Mouse (Mus musculus) thymus, adult 18-20 months (tissue): ENCODE data around the gene Mcl1.
"Not testable (repeated sequence)": the region's sequence is repeated elsewhere in the genome, so short reads cannot be mapped to it uniquely, and the experiment has no call there.

Experiments used
- DNase-seq, 2 experiments: peaks; one replicate each; pipeline ENCODE4 v3.0.0; 2022; ENCODE audit warnings: mixed read lengths in 2 of 2

The Mcl1 gene

DNA sequence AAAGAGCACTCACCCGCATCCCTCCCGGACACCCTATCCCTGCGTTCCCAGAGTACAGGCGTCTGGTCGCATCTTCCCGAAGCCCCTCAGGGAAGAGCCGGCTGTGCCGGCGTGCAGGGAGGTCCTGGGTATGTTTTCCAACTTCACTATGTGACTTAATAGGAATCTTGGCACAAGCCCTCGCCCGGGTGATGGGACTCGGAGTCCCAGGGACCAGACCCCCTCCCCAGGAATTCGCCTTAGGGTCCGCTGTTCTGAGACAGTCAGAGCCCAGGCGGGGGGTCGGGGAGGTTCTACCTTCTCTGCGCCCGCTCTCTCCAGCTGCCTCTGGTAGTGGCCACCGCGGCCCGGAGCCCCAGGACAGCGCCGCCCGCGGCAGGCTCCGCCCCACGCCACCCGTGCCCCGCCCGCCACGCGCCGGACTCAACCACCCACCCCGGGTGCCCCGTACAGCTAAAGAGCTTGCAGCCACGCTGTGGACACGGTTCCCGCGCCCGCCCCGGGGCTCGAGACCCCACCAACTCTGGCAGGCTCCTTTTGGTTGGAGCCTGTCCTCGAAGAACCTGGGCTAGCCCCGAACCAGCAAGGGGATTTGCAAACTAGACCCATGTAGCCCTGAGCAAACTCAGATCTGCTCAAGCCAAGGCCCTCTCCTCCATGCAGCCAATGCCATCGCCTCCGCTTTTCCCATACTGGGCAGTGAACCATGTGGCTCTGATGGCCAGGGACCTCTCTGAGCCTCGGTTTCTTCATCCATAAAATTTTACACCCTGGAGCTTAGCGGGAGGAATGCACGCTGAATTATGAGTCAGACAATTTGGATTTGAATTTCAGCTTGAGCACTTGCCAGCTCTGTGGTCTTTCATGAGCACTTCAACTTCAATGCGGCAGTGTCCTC, 29.2 kb downstream of the Mcl1 start, which contains the start of gene Adamtsl4:
Adamtsl4 (minus strand) TSS at position 394 of the 898 bp plus-strand sequence.
- DNase-seq, result no peak

DNA sequence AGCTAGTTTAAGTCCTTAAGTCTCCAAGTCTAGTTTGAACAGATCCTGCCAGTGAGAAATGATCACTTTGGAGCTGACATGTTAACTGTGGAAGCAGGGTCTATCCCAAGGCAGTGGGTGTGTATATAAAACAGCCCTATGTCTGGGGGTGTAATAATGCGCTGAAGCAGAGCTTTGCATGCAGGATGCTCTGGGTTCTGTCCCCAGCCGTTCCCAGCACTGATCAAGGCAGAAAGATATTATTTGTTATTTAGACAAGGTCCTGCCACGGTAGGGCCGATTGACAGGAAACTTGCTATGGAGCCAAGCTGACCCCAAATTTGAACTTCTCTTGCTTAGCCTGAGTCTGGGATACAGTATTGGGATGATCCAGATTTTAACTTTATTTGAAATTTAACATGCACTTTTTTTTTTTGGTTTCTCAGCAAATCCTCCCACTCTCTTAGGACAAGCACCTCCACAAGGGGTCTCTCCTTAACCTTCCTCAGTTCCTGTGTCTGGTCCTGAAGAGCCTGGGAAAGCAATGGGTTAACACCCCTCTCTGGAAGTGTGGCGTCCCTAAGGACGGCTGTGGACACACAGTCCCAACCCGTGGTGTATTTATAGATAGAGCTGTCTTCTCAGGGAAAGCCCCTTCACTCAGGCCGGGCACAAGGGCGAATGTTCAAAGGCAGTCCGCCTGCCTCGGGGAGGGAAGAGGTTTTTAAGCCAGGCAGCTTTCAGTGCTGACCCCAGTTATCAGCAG, 30.8 kb downstream of the Mcl1 start:
- DNase-seq, result no peak

- DNase-seq, result no peak
These were observed 31.4 kb downstream of the Mcl1 start for GRCm38 (mm10) chr3:95689940-95690339.

- DNase-seq, result not testable (repeated sequence)
These were observed 32.0 kb downstream of the Mcl1 start for GRCm38 (mm10) chr3:95690552-95690951.

GRCm38 (mm10) chr3:95692677-95693076, 34.1 kb downstream of the Mcl1 start:
- no peak for DNase-seq

DNA sequence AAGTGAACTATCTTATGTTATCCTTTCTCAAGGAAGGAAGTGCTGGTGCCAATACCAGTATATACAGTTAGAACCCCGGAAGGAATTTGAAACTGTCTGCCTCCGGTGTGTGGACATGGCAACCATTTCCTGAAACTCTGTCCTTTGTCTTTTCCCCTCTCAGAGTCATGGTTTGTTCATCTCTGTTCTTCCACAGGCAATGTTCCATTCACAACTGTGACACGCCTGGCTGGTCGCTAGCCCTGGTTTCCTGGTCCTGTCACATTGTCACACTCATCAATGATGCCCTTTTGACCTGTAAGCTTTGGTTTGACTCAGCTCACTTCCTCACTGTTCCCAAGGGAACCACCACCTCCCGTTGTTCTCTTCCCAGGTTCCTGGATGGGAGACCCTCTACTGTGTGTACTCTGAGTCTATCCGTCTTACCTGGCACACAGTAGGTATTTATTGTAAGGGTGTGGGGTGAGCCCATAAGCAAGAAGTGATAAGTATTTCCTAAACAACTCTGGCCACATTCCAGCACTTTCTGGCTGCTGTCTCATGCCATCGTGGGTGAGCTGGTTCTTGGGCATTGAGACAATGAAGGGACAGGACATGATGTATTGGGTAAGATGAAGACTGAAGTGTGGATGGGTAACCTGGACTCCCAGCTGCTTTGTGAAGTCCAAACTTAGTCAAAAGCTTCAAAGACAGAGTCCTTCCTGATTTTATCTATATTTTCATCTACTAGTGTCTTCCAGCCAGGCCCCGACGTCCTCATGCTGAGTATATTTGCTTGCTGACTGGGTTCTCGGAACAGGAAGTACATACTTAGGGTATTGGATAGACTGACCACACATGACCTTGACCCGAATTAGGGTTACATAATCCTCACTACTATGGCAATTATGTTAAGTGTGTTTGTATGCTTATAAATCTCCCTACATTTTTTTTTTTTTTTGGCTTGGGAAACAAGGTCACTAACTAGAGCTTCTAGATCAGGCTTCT, 35.5 kb downstream of the Mcl1 start:
- no peak for DNase-seq

DNA sequence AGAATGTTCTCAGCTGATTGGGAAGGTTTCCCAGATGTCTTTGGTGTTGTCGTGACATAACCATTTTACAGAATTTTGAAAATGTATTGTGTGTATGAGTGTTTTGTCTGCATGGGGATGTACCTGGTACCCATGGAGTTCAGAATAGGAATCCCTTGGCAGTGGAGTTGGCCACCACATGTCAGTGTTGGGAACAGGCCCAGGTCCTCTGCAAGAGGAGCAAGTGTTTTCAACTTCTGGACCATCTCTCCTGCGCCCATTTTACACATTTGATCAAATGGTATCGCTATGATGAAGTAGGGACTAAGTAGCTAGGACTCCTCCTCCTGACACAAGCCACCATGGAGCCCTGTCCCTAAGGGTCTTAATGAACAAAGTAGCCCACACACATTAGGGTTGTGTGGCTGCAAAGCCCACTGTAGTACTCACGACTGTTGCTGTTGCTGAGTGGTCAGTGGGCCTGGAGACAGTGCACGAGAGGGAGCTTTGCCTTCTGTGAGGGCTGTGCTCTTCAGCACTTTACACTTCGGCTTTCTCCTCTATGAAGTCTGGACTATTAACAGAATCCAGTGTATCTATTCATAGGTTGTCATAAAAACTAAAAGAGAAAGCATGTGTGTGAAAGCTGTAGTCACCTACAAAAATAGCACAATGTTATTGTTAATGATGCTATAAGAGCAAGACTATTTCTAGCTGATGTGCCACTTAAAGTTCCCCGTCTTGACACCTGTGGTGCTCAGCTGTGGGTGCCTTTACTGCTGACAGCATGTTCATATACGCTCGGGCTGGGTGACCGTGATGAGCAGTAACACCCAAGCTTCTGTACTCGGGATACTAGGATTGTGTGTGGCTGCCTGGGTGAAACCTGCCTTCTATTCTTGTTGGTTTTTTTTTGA, 36.5 kb downstream of the Mcl1 start:
- DNase-seq, result no peak

DNA sequence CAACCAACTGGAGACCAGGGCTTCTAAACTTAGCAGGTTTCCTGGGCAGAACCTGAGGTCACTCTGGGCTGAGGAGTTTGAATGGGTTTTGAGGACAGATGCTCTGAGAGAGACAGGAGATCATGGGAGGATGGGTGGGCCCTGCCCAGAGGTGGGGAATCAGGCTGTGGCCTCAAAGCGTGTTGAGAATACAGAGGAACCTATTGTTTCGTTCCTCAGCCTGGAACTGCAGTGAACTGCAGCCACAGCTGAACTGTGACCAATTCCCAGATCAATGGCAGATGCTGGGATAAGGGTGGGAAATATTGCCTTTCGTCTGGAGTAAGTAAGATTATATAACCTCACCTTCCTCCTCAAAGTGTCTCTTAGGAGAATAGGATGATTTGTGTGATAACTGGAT, 37.2 kb downstream of the Mcl1 start:
- DNase-seq, result no peak

DNA sequence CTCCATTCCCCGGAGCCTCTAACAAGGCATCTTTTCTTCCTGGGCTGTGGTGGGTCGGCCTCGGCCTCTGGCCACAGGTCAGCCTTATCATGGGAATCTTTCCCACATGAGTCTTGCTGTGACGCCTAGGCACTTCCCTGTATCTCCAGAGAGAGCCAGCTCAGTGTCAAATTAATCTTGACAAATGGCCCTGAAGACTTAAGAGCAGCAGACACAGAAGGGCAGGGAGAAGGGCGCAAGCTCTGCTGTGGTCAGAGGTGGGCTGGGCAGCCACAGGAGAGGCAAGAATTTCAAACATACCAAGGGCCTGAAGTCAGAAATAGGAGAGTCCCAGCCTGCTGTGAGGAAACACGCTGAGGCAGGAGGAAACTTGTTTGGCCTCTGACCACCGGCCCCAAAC, 37.8 kb downstream of the Mcl1 start:
- DNase-seq, result no peak

- DNase-seq, result no peak
These were observed 39.7 kb downstream of the Mcl1 start for GRCm38 (mm10) chr3:95698286-95698685.

GRCm38 (mm10) chr3:95700233-95700681, 41.7 kb downstream of the Mcl1 start:
- no peak for DNase-seq

- no peak for DNase-seq
These were observed 42.5 kb downstream of the Mcl1 start for GRCm38 (mm10) chr3:95701085-95701484.

GRCm38 (mm10) chr3:95701877-95702540, 43.4 kb downstream of the Mcl1 start:
- no peak for DNase-seq

- no peak for DNase-seq
These were observed 44.7 kb downstream of the Mcl1 start for GRCm38 (mm10) chr3:95703276-95703675.

- no peak for DNase-seq
These were observed 46.0 kb downstream of the Mcl1 start for GRCm38 (mm10) chr3:95704612-95705011.

DNA sequence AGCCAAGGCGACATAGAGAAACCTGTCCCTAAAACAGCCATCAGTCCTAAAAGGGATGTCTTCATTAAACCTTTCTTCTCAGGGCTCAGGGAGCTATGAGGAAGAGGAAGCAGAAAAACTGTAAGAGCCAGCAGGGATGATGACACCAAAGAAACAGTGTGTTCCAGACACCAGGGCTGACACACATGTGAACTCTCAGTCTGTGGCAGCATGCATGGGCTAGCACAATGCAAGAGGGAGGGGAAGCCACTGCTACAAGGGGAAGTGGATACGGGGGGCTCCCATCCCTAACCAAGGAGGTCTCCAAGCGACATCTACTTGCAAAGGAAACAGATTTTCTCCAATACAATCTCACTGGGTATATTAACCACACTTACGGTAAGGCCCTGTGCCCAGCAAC, 47.7 kb downstream of the Mcl1 start:
- no peak for DNase-seq

- DNase-seq, result peak in 1 of 2 experiments; percentile 40
These were observed 48.9 kb downstream of the Mcl1 start for GRCm38 (mm10) chr3:95707497-95707896.

- DNase-seq, result no peak
These were observed 50.5 kb downstream of the Mcl1 start for GRCm38 (mm10) chr3:95709044-95709443.

- DNase-seq, result no peak
These were observed 51.4 kb downstream of the Mcl1 start for GRCm38 (mm10) chr3:95709967-95710366.
